Mouse (Mus musculus) MEL (cell line): Measurements from ENCODE around the gene Garnl3. TPM values are rescaled to one million over a fixed set of nuclear protein-coding genes. Genes with fewer than 3 reads are reported as not detected.

Experiments
- DNase-seq: peaks from one replicate; pipeline ENCODE4 v3.0.0; 2011; ENCODE audit warnings: low read depth, low spot score
- H3K27ac ChIP-seq: 2 replicates; pipeline ENCODE4 v1.5.1; 2012; ENCODE audit warnings: low read depth, mild to moderate bottlenecking, control low read depth, low read length, moderate library complexity; ENCODE audit not compliant: control insufficient read depth
- H3K27me3 ChIP-seq, 2 experiments: fragments of 150-350 bp in 1 of 2; sonication (generic) in 1 of 2; 2 replicates each; pipeline ENCODE4 v1.6.1; 2012; ENCODE audit warnings: low read length in 2 of 2, mild to moderate bottlenecking in 2 of 2, improper control_type of control experiment in 1 of 2, moderate library complexity in 1 of 2; ENCODE audit not compliant: insufficient read depth in 2 of 2, control insufficient read depth in 1 of 2
- H3K36me3 ChIP-seq, 2 experiments: 2 replicates each; pipeline ENCODE4 v1.6.1; 2012 to 2014; ENCODE audit warnings: low read length in 2 of 2, improper control_type of control experiment in 1 of 2, inconsistent platforms in 1 of 2, mild to moderate bottlenecking in 1 of 2; ENCODE audit not compliant: insufficient read depth in 2 of 2, control insufficient read depth in 1 of 2
- H3K4me1 ChIP-seq, 2 experiments: fragments of 150-350 bp in 1 of 2; sonication (generic) in 1 of 2; 2 replicates each; pipeline ENCODE4 v1.6.1; 2012; ENCODE audit warnings: low read length in 2 of 2, improper control_type of control experiment in 1 of 2, mild to moderate bottlenecking in 1 of 2; ENCODE audit not compliant: insufficient read depth in 2 of 2, control insufficient read depth in 1 of 2
- H3K4me3 ChIP-seq, 2 experiments: fragments of 150-350 bp in 1 of 2; sonication (generic) in 1 of 2; 2 replicates each; pipeline ENCODE4 v1.5.1; 2012; ENCODE audit warnings: low read depth in 2 of 2, low read length in 2 of 2, mild to moderate bottlenecking in 2 of 2, moderate library complexity in 2 of 2, control low read depth in 1 of 2, improper control_type of control experiment in 1 of 2; ENCODE audit not compliant: control insufficient read depth in 1 of 2, insufficient read depth in 1 of 2
- H3K79me2 ChIP-seq: 2 replicates; pipeline ENCODE4 v1.6.1; 2012; ENCODE audit warnings: mild to moderate bottlenecking, low read length, moderate library complexity; ENCODE audit not compliant: control insufficient read depth, poor library complexity, insufficient read depth
- H3K9ac ChIP-seq: 2 replicates; pipeline ENCODE4 v1.6.1; 2012; ENCODE audit warnings: low read depth, mild to moderate bottlenecking, control low read depth, low read length, moderate library complexity; ENCODE audit not compliant: control insufficient read depth, poor library complexity, severe bottlenecking
- H3K9me3 ChIP-seq: fragments of 150-350 bp; sonication (generic); replicated peaks from 2 replicates; pipeline ENCODE4 v1.6.1; 2012; ENCODE audit warnings: mild to moderate bottlenecking, low read length, improper control_type of control experiment, moderate library complexity; ENCODE audit not compliant: insufficient read depth
- BHLHE40 ChIP-seq: IDR thresholded peaks from 2 replicates; pipeline ENCODE4 v1.6.1; 2012; ENCODE audit warnings: low read depth, mild to moderate bottlenecking, inconsistent platforms, low read length, improper control_type of control experiment, borderline replicate concordance
- CHD2 ChIP-seq: IDR thresholded peaks from 2 replicates; pipeline ENCODE4 v1.6.1; 2011; ENCODE audit warnings: low read length, improper control_type of control experiment
- E2F4 ChIP-seq: IDR thresholded peaks from 2 replicates; pipeline ENCODE4 v1.6.1; 2011; ENCODE audit warnings: low read depth, low read length, improper control_type of control experiment, borderline replicate concordance
- GATA1 ChIP-seq: IDR thresholded peaks from 2 replicates; pipeline ENCODE4 v1.6.1; 2011; ENCODE audit warnings: low read depth, low read length, improper control_type of control experiment
- JUND ChIP-seq: IDR thresholded peaks from 2 replicates; pipeline ENCODE4 v1.6.1; 2011; ENCODE audit warnings: low read depth, mild to moderate bottlenecking, improper control_type of control experiment, low read length
- KAT2A ChIP-seq: conservative IDR thresholded peaks from 2 replicates; pipeline ENCODE4 v1.6.1; 2012; ENCODE audit warnings: low read depth, low read length, improper control_type of control experiment, inconsistent platforms
- MYB ChIP-seq: IDR thresholded peaks from 2 replicates; pipeline ENCODE4 v1.6.1; 2011; ENCODE audit warnings: mild to moderate bottlenecking, low read depth, low read length, improper control_type of control experiment
- POLR2A ChIP-seq, 2 experiments: IDR thresholded peaks; 2 replicates each; pipeline ENCODE4 v1.6.1; 2011 to 2012; ENCODE audit warnings: low read length in 2 of 2, mild to moderate bottlenecking in 2 of 2, control low read depth in 1 of 2, improper control_type of control experiment in 1 of 2, low read depth in 1 of 2, moderate library complexity in 1 of 2; ENCODE audit not compliant: control insufficient read depth in 1 of 2, insufficient read depth in 1 of 2, poor library complexity in 1 of 2
- POLR2AphosphoS2 ChIP-seq: IDR thresholded peaks from 2 replicates; pipeline ENCODE4 v1.6.1; 2011; ENCODE audit warnings: low read length, improper control_type of control experiment
- SIN3A ChIP-seq: IDR thresholded peaks from 2 replicates; pipeline ENCODE4 v1.6.1; 2012; ENCODE audit warnings: low read length, improper control_type of control experiment, inconsistent platforms
- SMC3 ChIP-seq: IDR thresholded peaks from 2 replicates; pipeline ENCODE4 v1.6.1; 2011; ENCODE audit warnings: low read depth, low read length, improper control_type of control experiment
- TAL1 ChIP-seq: IDR thresholded peaks from 2 replicates; pipeline ENCODE4 v1.6.1; 2012; ENCODE audit warnings: mild to moderate bottlenecking, inconsistent platforms, low read length, moderate library complexity, mixed read lengths
- TCF12 ChIP-seq: IDR thresholded peaks from 2 replicates; pipeline ENCODE4 v1.6.1; 2014; ENCODE audit warnings: low read depth, mild to moderate bottlenecking, inconsistent platforms, low read length, improper control_type of control experiment, moderate library complexity
- UBTF ChIP-seq: IDR thresholded peaks from 2 replicates; pipeline ENCODE4 v1.6.1; 2012; ENCODE audit warnings: low read depth, mild to moderate bottlenecking, inconsistent platforms, low read length, improper control_type of control experiment, moderate library complexity, borderline replicate concordance; ENCODE audit not compliant: insufficient read depth
- USF1 ChIP-seq: IDR thresholded peaks from 2 replicates; pipeline ENCODE4 v1.6.1; 2014; ENCODE audit warnings: low read depth, mild to moderate bottlenecking, inconsistent platforms, low read length, improper control_type of control experiment, moderate library complexity
- USF2 ChIP-seq, 2 experiments: IDR thresholded peaks; 2 replicates each; pipeline ENCODE4 v1.6.1; 2011 to 2012; ENCODE audit warnings: improper control_type of control experiment in 2 of 2, low read length in 2 of 2, borderline replicate concordance in 1 of 2, inconsistent platforms in 1 of 2, low read depth in 1 of 2, mild to moderate bottlenecking in 1 of 2; ENCODE audit not compliant: insufficient read depth in 1 of 2
- ZC3H11A ChIP-seq: IDR thresholded peaks from 2 replicates; pipeline ENCODE4 v1.6.1; 2012; ENCODE audit warnings: low read depth, mild to moderate bottlenecking, inconsistent platforms, low read length, improper control_type of control experiment
- ZKSCAN1 ChIP-seq: IDR thresholded peaks from 2 replicates; pipeline ENCODE4 v1.6.1; 2012; ENCODE audit warnings: low read depth, mild to moderate bottlenecking, inconsistent platforms, low read length, improper control_type of control experiment, moderate library complexity
- ZMIZ1 ChIP-seq: IDR thresholded peaks from 2 replicates; pipeline ENCODE4 v1.6.1; 2012; ENCODE audit warnings: low read depth, mild to moderate bottlenecking, inconsistent platforms, low read length, improper control_type of control experiment, moderate library complexity
- ZNF384 ChIP-seq: IDR thresholded peaks from 2 replicates; pipeline ENCODE4 v1.6.1; 2012; ENCODE audit warnings: low read depth, mild to moderate bottlenecking, inconsistent platforms, low read length, improper control_type of control experiment
- polyA plus RNA-seq, 2 experiments: library from polyadenylated mRNA; stranded (reverse) in 1 of 2; unstranded in 1 of 2; fragments of >175 nt in 1 of 2; fragments of >200 nt in 1 of 2; gene quantifications; 2 replicates each; pipeline versions ENCODE4 v1.2.1 to v1.2.4; 2012; ENCODE audit warnings: low replicate concordance in 2 of 2, low read depth in 1 of 2; ENCODE audit not compliant: insufficient read length in 2 of 2, insufficient read depth in 1 of 2, missing spikeins in 1 of 2
- total RNA-seq: library from RNA; depleted of rRNA; stranded (reverse); fragments of 300-350 nt; gene quantifications from 2 replicates; pipeline ENCODE4 v1.2.3, GENCODE M21; 2012

Garnl3 gene
- total and polyA plus RNA-seq, 3 experiments = 1.5 to 2.3 TPM; not detected in 1

DNA sequence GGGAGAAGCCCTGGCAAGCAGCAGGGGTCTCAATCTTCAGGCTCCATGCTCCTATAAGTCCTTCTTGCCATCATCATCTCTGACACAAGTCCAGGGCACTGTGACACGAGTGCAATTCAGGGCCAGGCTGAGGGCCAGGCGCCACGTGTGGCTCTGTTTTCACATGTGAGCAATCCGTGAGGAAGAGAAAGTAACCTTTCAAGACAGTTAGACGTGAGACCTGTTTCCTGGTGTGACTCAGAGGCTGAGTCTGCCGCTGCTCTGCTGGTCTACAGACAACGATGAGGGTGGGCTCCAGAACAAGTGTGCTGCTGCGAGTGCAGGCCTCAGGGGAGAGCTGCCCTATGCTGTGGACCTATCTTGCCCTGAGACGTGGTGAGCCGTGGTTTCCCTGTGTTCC lies 41.7 kb upstream of the Garnl3 start:
- H3K27ac ChIP-seq = no peak overlapping the region
- H3K36me3 ChIP-seq = no peaks in the 10 kb centered on the region
- H3K79me2 ChIP-seq = no peaks in the 10 kb centered on the region
- no peaks in the 10 kb centered on the region for H3K4me1 ChIP-seq
- no peaks in the 10 kb centered on the region for H3K9me3 ChIP-seq
- H3K4me3 ChIP-seq = no peak overlapping the region
- no peak overlapping the region for H3K9ac ChIP-seq
- no peak for DNase-seq
- no peaks in the 10 kb centered on the region for H3K27me3 ChIP-seq
- TF ChIP-seq ZKSCAN1 (no peak), SIN3A (no peak), UBTF (no peak), TAL1 (no peak), GATA1 (no peak), POLR2A (IDR thresholded peaks at IDR 0.05; ENCODE audit: control insufficient read depth in 1 of 2, insufficient read depth in 1 of 2, low read depth in 1 of 2, low read length in 2 of 2, poor library complexity in 1 of 2) (no peak), CHD2 (no peak), USF1 (no peak), ZC3H11A (no peak), MYB (no peak), SMC3 (no peak)

DNA sequence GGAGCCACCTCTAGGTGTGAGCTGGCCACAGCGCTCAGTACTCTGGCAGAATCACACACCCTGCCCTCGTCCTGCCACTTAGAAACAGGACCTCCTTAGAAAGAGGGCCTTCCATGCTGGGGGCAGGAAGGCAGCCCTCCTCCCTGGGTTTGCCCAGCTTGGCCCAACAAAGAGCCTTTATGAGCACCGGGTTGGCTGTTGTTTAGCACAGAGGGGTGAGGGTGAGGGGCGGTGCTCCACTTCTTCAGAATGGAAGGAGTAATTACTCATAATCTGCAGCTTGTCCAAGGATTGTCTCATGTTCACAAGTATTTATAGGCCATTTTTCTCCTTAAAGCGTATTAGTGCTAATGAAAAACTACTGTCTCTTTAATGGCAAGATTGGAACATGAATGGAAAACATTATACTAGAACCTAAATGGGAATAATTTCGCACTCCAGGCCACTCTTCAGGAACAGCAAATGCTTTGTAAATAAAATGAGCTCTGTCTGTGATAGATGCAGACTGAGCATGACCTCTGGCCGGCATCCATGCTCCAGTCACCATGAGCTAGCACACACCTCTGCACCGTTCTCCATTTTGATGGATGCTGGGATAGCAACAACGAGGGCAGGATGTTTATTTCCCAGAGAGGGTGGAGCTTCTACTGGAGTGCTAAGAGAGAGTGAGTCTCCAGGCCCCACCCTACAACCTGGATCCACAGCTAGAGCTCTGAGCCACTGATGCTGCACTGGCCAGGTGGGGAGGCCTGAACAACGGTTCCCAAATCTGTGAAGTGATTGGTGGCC lies 39.5 kb upstream of the Garnl3 start:
- Histone ChIP-seq H3K4me1 (no peaks in the 10 kb centered on the region), H3K36me3 (no peaks in the 10 kb centered on the region), H3K9ac (no peak overlapping the region), H3K4me3 (no peak overlapping the region), H3K9me3 (no peaks in the 10 kb centered on the region), H3K27me3 (no peaks in the 10 kb centered on the region), H3K79me2 (no peaks in the 10 kb centered on the region), H3K27ac (no peak overlapping the region)
- TF ChIP-seq KAT2A = no peak
- no peak for DNase-seq

DNA sequence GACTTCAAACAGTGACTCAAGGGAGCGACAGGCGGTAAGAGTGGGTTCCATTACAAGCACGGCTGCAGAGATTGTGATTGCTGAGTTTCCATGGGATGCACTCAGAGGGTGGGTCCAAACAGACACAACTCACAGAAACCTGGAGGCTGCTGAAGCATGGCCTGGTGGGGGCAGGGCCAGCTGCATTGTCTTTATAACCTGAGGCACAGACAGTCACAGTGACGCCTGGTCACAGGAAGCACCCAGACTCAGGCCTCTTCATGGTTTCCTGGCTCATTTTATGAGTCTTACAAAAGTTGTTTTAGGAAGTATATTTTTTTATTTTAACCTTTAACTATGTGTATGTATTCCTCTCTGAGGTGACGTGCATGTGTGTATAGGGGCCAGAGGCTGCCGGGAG lies 38.0 kb upstream of the Garnl3 start:
- H3K9ac ChIP-seq = no peak overlapping the region
- H3K27ac ChIP-seq = no peak overlapping the region
- DNase-seq = no peak
- H3K4me1 ChIP-seq = no peaks in the 10 kb centered on the region
- H3K36me3 ChIP-seq = no peaks in the 10 kb centered on the region
- no peaks in the 10 kb centered on the region for H3K9me3 ChIP-seq
- TF ChIP-seq POLR2AphosphoS2 (no peak), TCF12 (no peak), BHLHE40 (no peak), KAT2A (no peak), JUND (no peak), USF2 (IDR thresholded peaks at IDR 0.05; ENCODE audit: borderline replicate concordance in 1 of 2, insufficient read depth in 1 of 2, low read depth in 1 of 2, low read length in 2 of 2) (no peak), ZMIZ1 (no peak), E2F4 (no peak), SMC3 (no peak), ZNF384 (no peak), MYB (no peak)
- no peaks in the 10 kb centered on the region for H3K79me2 ChIP-seq
- no peaks in the 10 kb centered on the region for H3K27me3 ChIP-seq
- no peak overlapping the region for H3K4me3 ChIP-seq
